Mouse (Mus musculus) spleen, adult 2 months (tissue): ENCODE data around the gene Cspg5. TPM values are rescaled to one million over a fixed set of nuclear protein-coding genes. Genes with fewer than 3 reads are reported as not detected.

Experiments
- DNase-seq, 2 experiments: peaks; one replicate each; pipeline versions ENCODE4 v3.0.0 to v3.0.0-alpha.2; 2012 to 2021; ENCODE audit warnings: low spot score in 2 of 2, low read depth in 1 of 2
- H3K27ac ChIP-seq: fragments of 200-500 bp; 2 replicates; pipeline ENCODE4 v1.5.1; 2012; ENCODE audit warnings: low read length, inconsistent platforms; ENCODE audit not compliant: insufficient read depth
- H3K27me3 ChIP-seq: fragments of 200-500 bp; 2 replicates; pipeline ENCODE4 v1.6.1; 2012; ENCODE audit warnings: mild to moderate bottlenecking, moderate library complexity, low read length, inconsistent platforms; ENCODE audit not compliant: control insufficient read depth, insufficient read depth
- H3K36me3 ChIP-seq: fragments of 200-500 bp; 2 replicates; pipeline ENCODE4 v1.6.1; 2012; ENCODE audit warnings: mild to moderate bottlenecking, low read length, inconsistent platforms; ENCODE audit not compliant: control insufficient read depth, insufficient read depth
- H3K4me1 ChIP-seq: fragments of 200-500 bp; 2 replicates; pipeline ENCODE4 v1.6.1; 2011; ENCODE audit warnings: inconsistent platforms; ENCODE audit not compliant: control insufficient read depth, insufficient read depth, insufficient read length
- H3K4me3 ChIP-seq: fragments of 200-500 bp; 2 replicates; pipeline ENCODE4 v1.5.1; 2011; ENCODE audit warnings: mild to moderate bottlenecking, inconsistent platforms; ENCODE audit not compliant: insufficient read depth, insufficient read length; ENCODE audit errors: extremely low read depth
- CTCF ChIP-seq: fragments of 200-500 bp; IDR thresholded peaks from 2 replicates; pipeline ENCODE4 v1.5.1; 2011; ENCODE audit warnings: mild to moderate bottlenecking, inconsistent platforms; ENCODE audit not compliant: insufficient read depth, insufficient read length, insufficient replicate concordance; ENCODE audit errors: extremely low read depth
- POLR2A ChIP-seq: fragments of 200-500 bp; IDR thresholded peaks from 2 replicates; pipeline ENCODE4 v1.6.1; 2011; ENCODE audit warnings: low read depth, low read length, inconsistent platforms
- WGBS: fragments of 180-500 bp; shearing (Covaris S2); methylation state at CpG from one replicate; pipeline ENCODE4 v1.1.7; 2018; 5-methylcytosine and 5-hydroxymethylcytosine counted together
- polyA plus RNA-seq: library from polyadenylated mRNA; depleted of rRNA; stranded (reverse); fragments of >200 nt; gene quantifications from 2 replicates; pipeline ENCODE4 v1.2.3, GENCODE M21; 2012; rRNA removed

The Cspg5 gene
- polyA plus RNA-seq: 0.15 and 0.27 TPM in 2 replicates

GRCm38 (mm10) chr9:110243221-110243833, at the start of gene Cspg5:
Cspg5 (plus strand) TSS chr9:110243783.
- Histone ChIP-seq H3K4me1 (peaks cover 8% of the 10 kb centered on the region), H3K27ac (no peak within 1 kb of the TSS), H3K4me3 (no peak within 1 kb of the TSS), H3K27me3 (peaks cover 16% of the 10 kb centered on the region), H3K36me3 (peaks cover 2% of the 10 kb centered on the region; the same call in 1 of the 2 replicates)
- TF ChIP-seq CTCF (no peak), POLR2A (no peak)
- 80% methylated on average over 7 of the region's 7 CpGs for WGBS
- no peak for DNase-seq

DNA sequence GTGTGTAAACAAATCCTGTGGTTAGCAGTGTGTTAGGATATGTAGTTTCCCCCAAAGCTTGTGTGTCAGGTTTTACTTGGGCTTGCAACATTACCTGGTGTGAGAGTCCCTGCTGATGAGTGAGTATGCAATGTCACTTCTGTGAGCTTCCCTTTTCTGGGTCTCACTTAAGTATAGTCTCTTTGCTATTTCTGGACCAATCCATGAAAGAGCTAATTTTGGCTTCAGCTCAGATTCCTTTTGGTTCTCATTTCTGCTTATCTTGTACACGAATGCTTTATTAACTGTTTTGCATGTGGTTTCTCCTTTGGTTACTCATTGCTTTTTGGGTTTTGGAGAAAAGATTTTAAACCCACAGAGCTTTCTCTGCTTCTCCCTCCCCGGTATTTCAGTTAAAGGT, 43.7 kb upstream of the Cspg5 start:
- 47% methylated on average over 2 of the region's 2 CpGs for WGBS
- TF ChIP-seq CTCF (no peak), POLR2A (no peak)
- DNase-seq: no peak
- Histone ChIP-seq H3K27me3 (no peaks in the 10 kb centered on the region), H3K4me3 (no peak overlapping the region), H3K27ac (no peak overlapping the region), H3K4me1 (no peaks in the 10 kb centered on the region), H3K36me3 (peaks cover 33% of the 10 kb centered on the region)

- no peak for DNase-seq
- Histone ChIP-seq H3K4me1 (no peaks in the 10 kb centered on the region), H3K36me3 (peaks cover 42% of the 10 kb centered on the region), H3K4me3 (no peak overlapping the region), H3K27ac (no peak overlapping the region), H3K27me3 (no peaks in the 10 kb centered on the region)
- TF ChIP-seq POLR2A (no peak), CTCF (no peak)
- WGBS: 94% methylated on average over 15 of the region's 15 CpGs
These were observed 37.8 kb upstream of the Cspg5 start for GRCm38 (mm10) chr9:110205526-110206404.

GRCm38 (mm10) chr9:110206437-110206836, 37.1 kb upstream of the Cspg5 start:
- Histone ChIP-seq H3K27ac (no peak overlapping the region), H3K27me3 (no peaks in the 10 kb centered on the region), H3K4me1 (no peaks in the 10 kb centered on the region), H3K4me3 (no peak overlapping the region), H3K36me3 (peaks cover 45% of the 10 kb centered on the region)
- DNase-seq: no peak
- WGBS: 94% methylated on average over 2 of the region's 2 CpGs
- no peak for TF ChIP-seq CTCF
- TF ChIP-seq POLR2A: no peak

- DNase-seq: no peak
- WGBS: 70% methylated on average over 7 of the region's 7 CpGs
- TF ChIP-seq POLR2A (no peak), CTCF (no peak)
- Histone ChIP-seq H3K4me3 (no peak overlapping the region), H3K36me3 (peaks cover 42% of the 10 kb centered on the region), H3K27me3 (no peaks in the 10 kb centered on the region), H3K4me1 (no peaks in the 10 kb centered on the region), H3K27ac (no peak overlapping the region)
These were observed 35.3 kb upstream of the Cspg5 start for GRCm38 (mm10) chr9:110208265-110208664.

GRCm38 (mm10) chr9:110208967-110209366, 34.6 kb upstream of the Cspg5 start:
- Histone ChIP-seq H3K4me3 (no peak overlapping the region), H3K27ac (no peak overlapping the region), H3K36me3 (peaks cover 42% of the 10 kb centered on the region), H3K27me3 (no peaks in the 10 kb centered on the region), H3K4me1 (no peaks in the 10 kb centered on the region)
- DNase-seq: no peak
- TF ChIP-seq POLR2A: no peak
- TF ChIP-seq CTCF: no peak
- WGBS: 95% methylated on average over 3 of the region's 3 CpGs
